Mouse (Mus musculus) ES-E14 (cell line): ENCODE results near the gene Acy3.

ENCODE experiments used
- ZC3H11A ChIP-seq: IDR thresholded peaks from 2 replicates; pipeline ENCODE4 v1.6.1; 2012; ENCODE audit warnings: low read depth, mild to moderate bottlenecking, inconsistent platforms, low read length, borderline replicate concordance
- ZNF384 ChIP-seq: IDR thresholded peaks from 2 replicates; pipeline ENCODE4 v1.6.1; 2012; ENCODE audit warnings: low read depth, low read length, inconsistent platforms

GRCm38 (mm10) chr19:3955804-3956203, 30.6 kb upstream of the Acy3 start:
- TF ChIP-seq ZC3H11A (no peak), ZNF384 (no peak)
